Mouse (Mus musculus): ENCODE measurements at regions not wholly inside any gene's neighbourhood (a gene's known extent, or its start where the extent isn't known, plus 50 kb on each side); places are given as distances from the start of the nearest gene placed in this dataset.

DNA sequence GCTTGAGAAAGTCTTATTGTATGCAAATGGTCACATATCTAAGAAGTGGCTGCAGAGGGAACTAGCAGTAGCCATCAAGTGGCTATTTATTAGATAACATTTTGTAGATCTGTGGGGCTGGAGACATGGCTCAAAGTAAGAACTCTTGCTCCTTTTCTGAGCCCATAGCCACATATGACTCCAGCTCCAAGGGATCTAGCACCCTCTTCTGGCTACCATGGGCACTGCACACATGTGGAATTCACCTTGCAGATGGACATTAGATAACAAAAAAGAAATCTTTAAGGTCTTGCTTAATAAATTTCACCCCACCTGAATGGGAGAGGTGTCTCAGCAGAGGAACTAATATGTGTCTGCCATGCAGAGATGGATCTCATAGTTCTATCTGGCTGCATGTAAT, 96.2 kb upstream of the Trpc7 start:
- no peaks in the 10 kb centered on the region for H3K9me3 ChIP-seq
- H3K36me3 ChIP-seq, result no peaks in the 10 kb centered on the region
- no peaks in the 10 kb centered on the region for H3K4me1 ChIP-seq
- no peaks in the 10 kb centered on the region for H3K27me3 ChIP-seq (ENCODE audit: insufficient read depth, poor library complexity, severe bottlenecking)
- no peak overlapping the region for H3K27ac ChIP-seq
- no peak for DNase-seq (ENCODE audit: low spot score)
- no peak overlapping the region for H3K4me3 ChIP-seq

- Histone ChIP-seq H3K27ac (no peak overlapping the region), H3K4me3 (no peak overlapping the region), H3K4me1 (no peaks in the 10 kb centered on the region), H3K27me3 (ENCODE audit: insufficient read depth, poor library complexity, severe bottlenecking) (no peaks in the 10 kb centered on the region), H3K36me3 (no peaks in the 10 kb centered on the region), H3K9me3 (no peaks in the 10 kb centered on the region)
- DNase-seq (ENCODE audit: low spot score), result no peak
- 70% methylated on average over 3 of the region's 3 CpGs for WGBS
Measured at GRCm38 (mm10) chr13:56974063-56974462, 78.3 kb upstream of the Trpc7 start.

DNA sequence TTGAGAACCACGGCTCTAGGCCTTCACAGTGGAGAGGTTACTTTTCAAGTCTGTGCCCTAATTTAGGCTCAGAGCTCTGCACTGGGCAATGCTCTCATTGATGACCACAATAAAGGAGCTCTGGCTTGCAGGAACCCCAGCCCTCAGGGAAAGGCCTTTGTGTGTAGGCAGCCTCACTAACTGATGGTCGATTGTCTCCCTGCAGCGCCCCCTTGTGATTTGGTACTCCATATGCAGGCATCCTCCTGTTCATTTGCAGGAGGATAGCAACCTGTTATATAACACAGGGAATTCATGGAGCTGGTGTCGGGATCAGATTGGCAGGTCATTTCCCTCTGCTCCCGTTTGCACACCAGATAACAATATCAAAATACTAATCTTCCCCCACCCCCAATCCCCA, 59.6 kb upstream of the Trpc7 start:
- Histone ChIP-seq H3K4me3 (no peak overlapping the region), H3K27ac (no peak overlapping the region), H3K4me1 (no peaks in the 10 kb centered on the region), H3K9me3 (no peaks in the 10 kb centered on the region), H3K36me3 (no peaks in the 10 kb centered on the region), H3K27me3 (ENCODE audit: insufficient read depth, poor library complexity, severe bottlenecking) (no peaks in the 10 kb centered on the region)
- DNase-seq (ENCODE audit: low spot score), result no peak
- 40% methylated on average over 5 of the region's 5 CpGs for WGBS

- Histone ChIP-seq H3K27ac (no peak overlapping the region), H3K4me3 (no peak overlapping the region), H3K4me1 (no peaks in the 10 kb centered on the region), H3K36me3 (no peaks in the 10 kb centered on the region), H3K9me3 (no peaks in the 10 kb centered on the region), H3K27me3 (ENCODE audit: insufficient read depth, poor library complexity, severe bottlenecking) (no peaks in the 10 kb centered on the region)
- DNase-seq (ENCODE audit: low spot score), result peak; percentile 57
- WGBS, result 88% methylated on average over 6 of the region's 6 CpGs
Measured at GRCm38 (mm10) chr13:56948086-56948485, 52.3 kb upstream of the Trpc7 start.

DNA sequence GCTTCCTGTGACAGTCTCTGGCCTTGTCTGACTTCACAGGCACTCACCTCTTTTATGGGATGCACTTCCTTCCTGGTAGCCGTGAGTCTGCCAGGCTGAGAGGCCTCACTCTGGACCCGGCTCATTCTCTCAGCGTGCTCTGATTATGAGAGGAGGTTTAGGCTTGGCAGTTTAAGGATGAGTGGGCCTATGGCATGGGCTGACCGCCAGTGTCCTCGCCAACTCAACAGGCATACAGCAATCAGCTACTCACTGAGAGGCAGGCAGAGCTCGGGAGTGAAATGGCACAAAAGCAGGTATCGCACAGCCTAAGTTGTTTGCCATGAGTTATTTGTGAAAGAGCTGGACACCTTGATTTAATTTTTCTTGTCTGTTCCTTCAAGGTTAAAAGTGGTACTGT, 51.5 kb upstream of the Trpc7 start:
- H3K27me3 ChIP-seq (ENCODE audit: insufficient read depth, poor library complexity, severe bottlenecking), result no peaks in the 10 kb centered on the region
- no peaks in the 10 kb centered on the region for H3K36me3 ChIP-seq
- no peaks in the 10 kb centered on the region for H3K4me1 ChIP-seq
- 81% methylated on average over 7 of the region's 7 CpGs for WGBS
- H3K27ac ChIP-seq, result no peak overlapping the region
- H3K4me3 ChIP-seq, result no peak overlapping the region
- no peak for DNase-seq (ENCODE audit: low spot score)
- H3K9me3 ChIP-seq, result no peaks in the 10 kb centered on the region

All from heart, embryonic 10.5 days (tissue).